Mouse (Mus musculus) spleen, adult 2 months (tissue): ENCODE results near the gene Acer1. TPM values are rescaled to one million over a fixed set of nuclear protein-coding genes. Genes with fewer than 3 reads are reported as not detected.

Source experiments
- DNase-seq, 2 experiments: peaks; one replicate each; pipeline versions ENCODE4 v3.0.0 to v3.0.0-alpha.2; 2012 to 2021; ENCODE audit warnings: low spot score in 2 of 2, low read depth in 1 of 2
- H3K27ac ChIP-seq: fragments of 200-500 bp; 2 replicates; pipeline ENCODE4 v1.5.1; 2012; ENCODE audit warnings: low read length, inconsistent platforms; ENCODE audit not compliant: insufficient read depth
- H3K27me3 ChIP-seq: fragments of 200-500 bp; 2 replicates; pipeline ENCODE4 v1.6.1; 2012; ENCODE audit warnings: mild to moderate bottlenecking, moderate library complexity, low read length, inconsistent platforms; ENCODE audit not compliant: control insufficient read depth, insufficient read depth
- H3K36me3 ChIP-seq: fragments of 200-500 bp; 2 replicates; pipeline ENCODE4 v1.6.1; 2012; ENCODE audit warnings: mild to moderate bottlenecking, low read length, inconsistent platforms; ENCODE audit not compliant: control insufficient read depth, insufficient read depth
- H3K4me1 ChIP-seq: fragments of 200-500 bp; 2 replicates; pipeline ENCODE4 v1.6.1; 2011; ENCODE audit warnings: inconsistent platforms; ENCODE audit not compliant: control insufficient read depth, insufficient read depth, insufficient read length
- H3K4me3 ChIP-seq: fragments of 200-500 bp; 2 replicates; pipeline ENCODE4 v1.5.1; 2011; ENCODE audit warnings: mild to moderate bottlenecking, inconsistent platforms; ENCODE audit not compliant: insufficient read depth, insufficient read length; ENCODE audit errors: extremely low read depth
- CTCF ChIP-seq: fragments of 200-500 bp; IDR thresholded peaks from 2 replicates; pipeline ENCODE4 v1.5.1; 2011; ENCODE audit warnings: mild to moderate bottlenecking, inconsistent platforms; ENCODE audit not compliant: insufficient read depth, insufficient read length, insufficient replicate concordance; ENCODE audit errors: extremely low read depth
- POLR2A ChIP-seq: fragments of 200-500 bp; IDR thresholded peaks from 2 replicates; pipeline ENCODE4 v1.6.1; 2011; ENCODE audit warnings: low read depth, low read length, inconsistent platforms
- WGBS: fragments of 180-500 bp; shearing (Covaris S2); methylation state at CpG from one replicate; pipeline ENCODE4 v1.1.7; 2018; 5-methylcytosine and 5-hydroxymethylcytosine counted together
- polyA plus RNA-seq: library from polyadenylated mRNA; depleted of rRNA; stranded (reverse); fragments of >200 nt; gene quantifications from 2 replicates; pipeline ENCODE4 v1.2.3, GENCODE M21; 2012

Acer1 gene
- polyA plus RNA-seq, 1 experiment: not detected

DNA sequence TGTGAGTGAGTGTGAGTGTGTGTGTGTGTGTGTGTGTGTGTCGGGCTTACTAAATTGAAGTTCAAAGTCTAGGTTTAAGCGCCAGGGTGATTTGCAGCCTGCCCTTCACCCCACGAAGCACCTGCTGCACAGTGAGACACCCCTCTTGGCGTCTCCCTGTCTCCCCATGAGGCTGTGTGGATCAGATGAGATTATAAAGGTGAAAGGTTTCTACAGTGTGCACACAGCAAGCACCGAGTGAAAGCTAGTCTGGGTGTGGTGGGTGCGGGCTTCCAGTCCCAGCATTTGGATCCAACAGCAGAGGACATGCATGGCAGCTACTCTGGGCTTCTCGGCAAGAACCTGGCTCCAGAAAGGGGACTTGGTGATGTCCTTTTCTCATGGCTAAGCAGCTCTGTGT is 877 bp downstream of the Acer1 start:
- DNase-seq: no peak
- WGBS: 79% methylated on average over 7 of the region's 7 CpGs
- H3K36me3 ChIP-seq: no peaks in the 10 kb centered on the region
- H3K4me3 ChIP-seq: no peak overlapping the region
- no peak for TF ChIP-seq CTCF
- TF ChIP-seq POLR2A: no peak
- no peaks in the 10 kb centered on the region for H3K4me1 ChIP-seq
- H3K27ac ChIP-seq: no peak overlapping the region
- no peaks in the 10 kb centered on the region for H3K27me3 ChIP-seq

DNA sequence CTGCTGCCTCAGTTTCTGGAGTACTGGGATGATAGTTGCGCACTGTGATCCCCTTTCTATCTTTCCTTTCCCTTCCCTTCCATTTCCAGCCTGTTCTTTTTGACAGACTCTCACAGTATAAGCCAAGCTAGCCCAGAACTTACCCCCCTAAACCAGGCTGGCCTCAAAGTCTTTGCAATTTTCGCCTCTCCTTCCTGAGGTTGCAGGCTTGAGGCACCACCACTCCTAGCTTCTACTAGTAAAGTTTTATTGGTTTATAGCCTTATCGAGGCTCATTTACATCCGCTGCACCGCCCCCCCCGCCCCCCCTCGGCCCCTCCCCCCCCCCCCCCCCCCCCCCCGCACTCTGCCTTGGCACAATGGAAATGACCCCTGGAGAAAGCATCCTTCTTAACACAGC is 2.4 kb downstream of the Acer1 start:
- WGBS: 31% methylated on average over 8 of the region's 8 CpGs
- H3K27ac ChIP-seq: no peak overlapping the region
- no peak for DNase-seq
- TF ChIP-seq POLR2A: no peak
- TF ChIP-seq CTCF: no peak
- no peaks in the 10 kb centered on the region for H3K27me3 ChIP-seq
- no peaks in the 10 kb centered on the region for H3K36me3 ChIP-seq
- no peak overlapping the region for H3K4me3 ChIP-seq
- H3K4me1 ChIP-seq: no peaks in the 10 kb centered on the region

DNA sequence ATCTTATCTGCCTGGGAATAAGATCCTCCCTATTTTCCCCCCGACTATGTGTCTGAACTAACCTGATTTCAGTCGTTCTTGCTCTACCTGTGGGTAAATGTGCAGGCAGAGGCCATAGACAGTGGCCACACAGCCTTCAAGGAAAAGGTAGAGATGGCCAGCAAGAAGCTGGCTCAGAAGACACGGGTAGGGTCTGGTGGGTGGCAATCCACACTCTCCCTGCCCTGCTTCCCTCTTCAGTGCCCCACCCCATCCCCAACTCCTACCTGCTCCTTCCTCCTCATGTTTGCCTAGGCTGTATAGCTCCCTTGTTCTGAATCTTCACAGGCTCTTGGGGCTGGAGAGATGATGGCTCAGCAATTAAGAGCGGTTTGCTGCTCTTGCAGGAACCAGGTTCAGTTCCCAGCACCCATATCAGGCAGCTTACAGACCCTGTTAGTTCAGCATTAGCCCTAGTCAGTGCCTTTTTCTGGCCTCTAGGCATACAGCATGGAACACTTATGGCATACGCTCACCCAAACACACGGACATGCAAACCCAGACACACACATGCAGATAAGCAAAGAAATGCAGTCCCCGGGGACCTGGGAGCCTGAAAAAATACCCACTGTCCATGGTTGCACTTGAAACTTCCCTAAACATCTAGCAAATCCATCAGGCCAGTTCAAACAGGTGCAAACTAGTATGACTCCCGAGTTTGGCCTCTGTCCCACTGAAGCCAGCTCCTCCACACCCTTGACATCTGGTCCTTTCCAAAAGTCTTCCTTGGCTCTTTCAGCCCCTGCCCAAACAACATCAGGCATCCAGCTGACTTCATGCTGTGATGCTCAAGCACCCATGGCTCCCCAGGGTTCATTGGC is 5.2 kb downstream of the Acer1 start:
- Histone ChIP-seq H3K27ac (no peak overlapping the region), H3K27me3 (no peaks in the 10 kb centered on the region), H3K36me3 (no peaks in the 10 kb centered on the region), H3K4me1 (no peaks in the 10 kb centered on the region), H3K4me3 (no peak overlapping the region)
- TF ChIP-seq POLR2A (no peak), CTCF (no peak)
- WGBS: 85% methylated on average over 8 of the region's 8 CpGs
- DNase-seq: no peak

DNA sequence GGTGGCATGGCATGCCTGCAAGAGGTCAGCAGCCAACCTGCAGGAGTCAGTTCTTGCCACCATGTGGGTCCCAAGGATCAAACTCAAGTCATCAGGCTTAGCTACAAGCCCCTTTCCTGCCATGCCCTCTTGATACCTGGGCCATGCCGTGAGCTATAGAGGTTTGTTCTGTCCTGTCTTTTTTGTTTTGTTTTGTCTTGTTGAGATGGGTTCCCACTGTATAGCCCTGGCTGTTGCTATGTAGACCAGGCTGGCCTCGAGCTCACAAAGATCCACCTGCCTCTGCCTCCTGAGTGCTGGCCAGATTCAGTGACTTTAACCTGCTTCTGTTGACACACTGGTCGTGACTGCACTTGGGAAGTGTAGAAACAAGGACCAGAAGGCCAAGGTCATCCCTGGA is 6.5 kb downstream of the Acer1 start:
- no peak for DNase-seq
- Histone ChIP-seq H3K27ac (no peak overlapping the region), H3K4me1 (no peaks in the 10 kb centered on the region), H3K4me3 (no peak overlapping the region), H3K36me3 (no peaks in the 10 kb centered on the region), H3K27me3 (no peaks in the 10 kb centered on the region)
- WGBS: 78% methylated on average over 3 of the region's 3 CpGs
- TF ChIP-seq POLR2A (no peak), CTCF (no peak)

DNA sequence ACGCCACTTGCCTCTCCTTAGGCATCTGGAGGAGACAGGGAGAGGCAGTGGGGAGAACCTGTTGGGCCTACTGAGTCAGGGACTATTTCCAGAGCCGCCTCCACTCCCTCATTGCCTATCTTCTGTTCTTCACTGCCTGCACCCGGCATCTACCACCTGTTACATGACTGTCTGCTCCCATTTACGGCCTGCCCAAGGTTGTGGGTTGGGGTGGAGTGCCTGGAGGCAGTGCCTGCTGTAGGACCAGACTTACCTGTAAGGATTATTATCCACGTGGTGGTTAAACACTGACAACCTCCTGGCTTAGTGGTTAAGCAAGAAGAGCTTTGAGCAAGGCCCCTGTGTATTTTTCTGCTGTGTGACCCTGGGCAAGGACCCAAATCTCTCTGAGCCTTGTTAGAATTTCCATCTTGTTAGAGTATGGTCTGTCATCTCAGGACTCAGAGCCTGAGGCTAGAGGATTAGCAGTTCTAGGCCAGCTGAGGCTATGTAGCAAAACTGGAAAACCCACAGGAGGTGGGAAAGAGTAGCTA is 7.2 kb downstream of the Acer1 start:
- 90% methylated on average over 5 of the region's 5 CpGs for WGBS

DNA sequence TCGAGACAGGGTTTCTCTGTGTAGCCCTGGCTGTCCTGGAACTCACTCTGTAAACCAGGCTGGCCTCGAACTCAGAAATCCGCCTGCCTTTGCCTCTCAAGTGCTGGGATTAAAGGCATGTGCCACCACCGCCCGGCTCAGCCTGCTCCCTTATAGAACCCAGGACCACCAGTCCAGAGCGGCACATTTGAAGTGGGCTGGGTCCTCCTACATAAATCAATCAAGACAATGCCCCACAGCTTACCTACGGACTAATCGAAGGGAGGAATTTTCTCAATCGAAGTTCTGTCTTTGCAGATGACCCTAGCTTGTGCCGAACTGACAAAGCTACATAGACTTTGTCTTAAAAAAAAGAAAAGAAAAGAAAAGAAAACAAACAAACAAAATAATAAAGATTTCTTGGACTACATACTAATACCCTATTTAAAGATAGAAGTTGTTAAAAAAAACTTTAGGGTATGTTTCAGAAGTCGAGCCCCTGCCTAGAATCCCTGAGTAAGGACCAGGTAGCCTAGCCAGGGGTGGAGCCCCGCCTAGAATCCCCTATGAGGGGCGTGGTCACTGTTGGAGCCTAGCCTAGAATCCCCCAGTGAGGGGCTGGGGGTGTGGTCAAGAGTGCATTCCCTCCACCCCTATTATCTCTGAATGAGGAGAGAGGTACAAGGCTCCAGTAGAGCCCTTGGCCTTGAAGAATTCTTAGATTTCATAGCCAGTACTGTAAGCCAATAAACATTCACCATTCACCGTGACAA is 7.8 kb downstream of the Acer1 start:
- Histone ChIP-seq H3K4me1 (no peaks in the 10 kb centered on the region), H3K36me3 (no peaks in the 10 kb centered on the region), H3K4me3 (no peak overlapping the region), H3K27me3 (no peaks in the 10 kb centered on the region), H3K27ac (no peak overlapping the region)
- WGBS: 81% methylated on average over 14 of the region's 14 CpGs
- DNase-seq: no peak
- TF ChIP-seq POLR2A: no peak
- TF ChIP-seq CTCF: no peak

More for the DNA sequence above, 7.2 kb downstream of the Acer1 start:
- TF ChIP-seq POLR2A (no peak), CTCF (no peak)
- Histone ChIP-seq H3K27me3 (no peaks in the 10 kb centered on the region), H3K4me3 (no peak overlapping the region), H3K36me3 (no peaks in the 10 kb centered on the region), H3K27ac (no peak overlapping the region), H3K4me1 (no peaks in the 10 kb centered on the region)
- no peak for DNase-seq

DNA sequence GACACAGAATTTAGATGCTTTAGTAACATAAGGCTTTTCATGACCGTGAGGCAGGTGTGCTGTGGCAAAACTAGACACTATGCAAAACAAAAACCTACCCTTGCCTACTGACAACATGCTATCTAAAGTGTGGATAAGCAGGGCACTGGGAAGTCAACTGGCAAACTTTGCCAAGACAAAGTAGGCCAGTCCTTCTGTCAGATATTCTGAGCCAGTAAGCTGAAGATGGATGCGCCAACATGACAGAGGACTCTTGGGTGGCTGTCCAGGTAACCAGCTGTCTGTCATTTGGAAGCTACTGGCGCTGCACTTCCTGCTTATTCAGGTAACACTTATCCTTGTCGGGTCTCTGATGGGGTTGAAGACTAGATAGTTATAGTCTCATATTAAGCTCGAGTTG is 11.8 kb downstream of the Acer1 start:
- 69% methylated on average over 5 of the region's 5 CpGs for WGBS
- Histone ChIP-seq H3K4me3 (no peak overlapping the region), H3K27me3 (no peaks in the 10 kb centered on the region), H3K36me3 (no peaks in the 10 kb centered on the region), H3K27ac (no peak overlapping the region), H3K4me1 (no peaks in the 10 kb centered on the region)
- TF ChIP-seq CTCF (no peak), POLR2A (no peak)
- no peak for DNase-seq
